In genomic region chr4:124434059-124435039, GRCm38 (mm10) we compare ENCODE assay signal across 9 mouse cellular contexts.
A peak's percentile ranks its signal among the peaks of the same experiment; 100 is the strongest.
DNase-seq lines count a peak whose midpoint lies in the region; ATAC-seq and TF ChIP-seq lines count a peak whose summit lies in the region.
"Had no signal": no experiment of that assay in that cellular context is flagged by ENCODE, and none has a peak within 500 bp of the region (broad histone marks: within the 10 kb centered on the region; RNA-seq: fewer than 3 reads in every experiment).

No protein-coding gene starts in this region.

- peaks cover 12% of the 10 kb centered on the region for H3K27me3 ChIP-seq in embryonic facial prominence, embryonic 13.5 days
- H3K27me3 ChIP-seq in hindbrain, postnatal 0 days (ENCODE audit: insufficient read depth, low read length): peaks cover 8% of the 10 kb centered on the region; the same call in 1 of the 2 replicates
- peaks cover 10% of the 10 kb centered on the region for H3K27me3 ChIP-seq in midbrain, embryonic 11.5 days (ENCODE audit: control insufficient read depth, insufficient read depth, low read length)

- peaks cover 12% of the 10 kb centered on the region; the same call in 1 of the 2 replicates for H3K4me1 ChIP-seq in embryonic facial prominence, embryonic 13.5 days
- no peaks in the 10 kb centered on the region for H3K4me1 ChIP-seq in hindbrain, postnatal 0 days (ENCODE audit: insufficient read depth, low read length)
- H3K4me1 ChIP-seq in midbrain, embryonic 11.5 days (ENCODE audit: control insufficient read depth, insufficient read depth, low read length): peaks cover 17% of the 10 kb centered on the region

- no peak for ATAC-seq in embryonic facial prominence, embryonic 13.5 days (ENCODE audit: insufficient number of reproducible peaks, insufficient read depth, low FRiP score, low TSS enrichment, low read depth)
- no peak for ATAC-seq in hindbrain, postnatal 0 days
- peak; percentile 69 for ATAC-seq in midbrain, embryonic 11.5 days (ENCODE audit: low FRiP score)

- peak; percentile 94 for DNase-seq in heart, adult 11 months
- DNase-seq in heart, postnatal 25 days (ENCODE audit: low spot score): no peak
- peak; percentile 30 for DNase-seq in hindbrain, postnatal 0 days (ENCODE audit: low spot score)
- DNase-seq in midbrain, embryonic 11.5 days (ENCODE audit: low spot score, missing footprints): peak; percentile 90
- DNase-seq in cerebellum, adult 11 months: no peak
- DNase-seq in B cell, adult 2 months: no peak
- no peak for DNase-seq in gastrocnemius, postnatal 36 days

- no peaks in the 10 kb centered on the region for H3K36me3 ChIP-seq in embryonic facial prominence, embryonic 13.5 days
- H3K36me3 ChIP-seq in hindbrain, postnatal 0 days (ENCODE audit: insufficient read depth, low read length): no peaks in the 10 kb centered on the region
- no peaks in the 10 kb centered on the region for H3K36me3 ChIP-seq in midbrain, embryonic 11.5 days (ENCODE audit: control insufficient read depth, insufficient read depth, low read length)
- H3K36me3 ChIP-seq: limb, embryonic 15.5 days had no signal

- H3K9ac ChIP-seq in embryonic facial prominence, embryonic 13.5 days: no peak overlapping the region
- no peak overlapping the region for H3K9ac ChIP-seq in hindbrain, postnatal 0 days (replicated peaks; ENCODE audit: low read length)
- no peak overlapping the region for H3K9ac ChIP-seq in midbrain, embryonic 11.5 days (ENCODE audit: low read length)
- H3K9ac ChIP-seq: limb, embryonic 15.5 days had no signal

- intact Hi-C loops in heart, postnatal 25 days (cut with DNase I): no loop called here
- intact Hi-C loops in gastrocnemius, postnatal 36 days (cut with DNase I): no loop called here

- TF ChIP-seq CTCF in hindbrain, postnatal 0 days (IDR thresholded peaks at IDR 0.05; ENCODE audit: low read depth): no peak

- 12% methylated on average over 24 of the region's 25 CpGs for WGBS in embryonic facial prominence, embryonic 13.5 days
- 14% methylated on average over 24 of the region's 25 CpGs for WGBS in hindbrain, postnatal 0 days
- WGBS in midbrain, embryonic 11.5 days: 5% methylated on average over 24 of the region's 25 CpGs

- H3K27ac ChIP-seq in embryonic facial prominence, embryonic 13.5 days: no peak overlapping the region
- no peak overlapping the region for H3K27ac ChIP-seq in hindbrain, postnatal 0 days
- H3K27ac ChIP-seq in midbrain, embryonic 11.5 days (ENCODE audit: low read depth, low read length): peak overlapping the region; percentile 32; the same call in 1 of the 2 replicates
- H3K27ac ChIP-seq: limb, embryonic 15.5 days had no signal

- H3K4me3 ChIP-seq in embryonic facial prominence, embryonic 13.5 days: no peak overlapping the region
- no peak overlapping the region for H3K4me3 ChIP-seq in hindbrain, postnatal 0 days (ENCODE audit: low read length)
- H3K4me3 ChIP-seq in midbrain, embryonic 11.5 days (ENCODE audit: low read depth, low read length): no peak overlapping the region
- H3K4me3 ChIP-seq: limb, embryonic 15.5 days had no signal

- H3K9me3 ChIP-seq in embryonic facial prominence, embryonic 13.5 days: no peaks in the 10 kb centered on the region
- no peaks in the 10 kb centered on the region for H3K9me3 ChIP-seq in hindbrain, postnatal 0 days (ENCODE audit: low read length)
- no peaks in the 10 kb centered on the region for H3K9me3 ChIP-seq in midbrain, embryonic 11.5 days (ENCODE audit: control insufficient read depth, low read length)
- H3K9me3 ChIP-seq: limb, embryonic 15.5 days had no signal

- H3K4me2 ChIP-seq in embryonic facial prominence, embryonic 13.5 days: peak overlapping the region; percentile 0
- no peak overlapping the region for H3K4me2 ChIP-seq in hindbrain, postnatal 0 days (ENCODE audit: low read depth, low read length)
- H3K4me2 ChIP-seq in midbrain, embryonic 11.5 days: peak overlapping the region; percentile 25; the same call in 1 of the 2 replicates
- H3K4me2 ChIP-seq: limb, embryonic 15.5 days had no signal

Comparison
In these comparisons a context has a peak if more than half of its experiments do, and no peak if none do; other contexts are left out.
1. DNase-seq: peak in heart, adult 11 months (single experiment), hindbrain, postnatal 0 days (single experiment) and midbrain, embryonic 11.5 days (single experiment); none in heart, postnatal 25 days (single experiment), cerebellum, adult 11 months (single experiment), B cell, adult 2 months (0 of 2) and gastrocnemius, postnatal 36 days (0 of 2).